Mouse (Mus musculus) mesoderm, embryonic 11.5 days (tissue): ENCODE measurements around the gene Senp5.
"Not testable (repeated sequence)": the region's sequence is repeated elsewhere in the genome, so short reads cannot be mapped to it uniquely, and the experiment has no call there.

Experiments used
- DNase-seq: peaks from one replicate; pipeline ENCODE4 v3.0.0-alpha.2; 2012; ENCODE audit warnings: low read depth, low spot score

Senp5 gene

GRCm38 (mm10) chr16:32002509-32003477 lies at the start of gene Senp5:
Senp5 (minus strand) TSS chr16:32003287.
- peak; percentile 92 for DNase-seq

DNA sequence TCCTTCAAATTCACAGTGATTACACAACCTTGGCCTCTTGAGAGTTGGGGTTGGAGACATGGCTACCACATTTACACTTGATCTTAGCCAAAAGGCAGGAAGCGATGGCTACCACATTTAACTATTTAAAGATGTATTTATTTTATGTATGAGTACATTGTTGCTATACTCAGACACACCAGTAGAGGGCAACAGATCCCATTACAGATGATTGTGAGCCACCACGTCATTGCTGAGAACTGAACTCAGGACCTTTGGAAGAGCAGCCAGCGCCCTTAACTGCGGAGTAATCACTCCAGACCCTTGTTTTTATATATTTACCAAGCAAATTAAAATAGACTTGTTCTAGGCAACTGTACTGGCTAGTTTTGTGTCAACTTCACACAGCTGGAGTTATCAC lies 39.3 kb upstream of the Senp5 start:
- no peak for DNase-seq

- DNase-seq, result no peak
These were observed 16.6 kb upstream of the Senp5 start for GRCm38 (mm10) chr16:32019678-32020077.

DNA sequence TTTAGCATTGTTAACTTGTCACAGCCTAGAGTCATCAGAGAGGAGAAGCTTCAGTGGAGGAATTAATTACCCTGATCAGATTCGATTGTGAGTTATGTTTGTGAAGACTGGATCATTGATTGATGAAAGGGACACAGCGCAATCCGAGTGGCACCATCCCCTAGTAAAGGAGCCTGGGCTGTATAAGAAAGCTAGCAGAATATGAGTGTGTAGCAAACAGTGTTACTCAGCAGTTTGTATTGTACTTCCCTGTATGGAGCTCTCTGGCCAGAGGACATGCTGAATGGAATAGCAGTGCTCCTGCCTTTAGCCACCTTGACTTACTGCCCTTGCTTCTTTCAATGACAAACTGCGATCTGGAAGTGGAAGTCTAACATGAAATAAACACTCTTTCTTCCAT lies 7.2 kb upstream of the Senp5 start:
- no peak for DNase-seq

DNA sequence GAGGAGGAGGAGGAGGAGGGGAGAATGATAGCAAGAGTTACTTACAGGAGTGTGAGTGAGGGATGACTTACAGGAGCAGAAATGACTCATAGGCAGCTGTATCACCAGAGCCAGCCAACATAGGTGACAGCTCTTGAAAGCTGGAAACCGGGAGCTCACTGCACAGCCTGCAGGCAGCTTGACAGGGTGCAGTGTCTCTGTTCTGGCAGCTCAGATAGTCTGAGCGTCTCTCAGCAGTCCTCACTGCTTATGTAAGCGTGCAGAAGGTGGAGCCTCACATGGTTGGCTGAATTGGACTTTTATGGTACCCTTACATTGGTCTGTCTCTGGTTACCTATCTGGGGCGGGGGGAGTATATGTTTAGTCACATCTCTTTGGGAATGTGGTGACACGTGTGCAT lies 6.8 kb upstream of the Senp5 start:
- peak; percentile 10 for DNase-seq

- no peak for DNase-seq
These were observed 5.6 kb upstream of the Senp5 start for GRCm38 (mm10) chr16:32008529-32009293.

DNA sequence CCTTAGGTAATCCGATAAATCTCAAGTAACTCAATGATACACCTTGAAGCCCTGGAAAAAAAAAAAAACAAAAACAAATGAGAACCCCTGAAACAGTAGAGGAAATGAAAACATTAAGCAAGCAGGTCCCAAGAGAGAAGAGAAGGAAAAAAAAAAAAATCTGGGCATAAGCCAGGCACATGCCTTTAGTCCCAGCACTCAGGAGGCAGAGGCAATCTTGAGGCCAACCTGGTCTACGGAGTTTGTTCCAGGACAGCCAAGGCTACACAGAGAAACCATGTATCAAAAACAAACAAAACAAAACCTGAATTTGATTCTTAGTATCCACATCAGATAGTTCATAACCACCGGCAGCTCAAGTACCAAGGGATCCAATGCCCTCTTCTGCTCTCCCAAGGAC lies 1.6 kb upstream of the Senp5 start:
- no peak for DNase-seq

- DNase-seq, result no peak
These were observed 6.7 kb downstream of the Senp5 start for GRCm38 (mm10) chr16:31996371-31996770.

DNA sequence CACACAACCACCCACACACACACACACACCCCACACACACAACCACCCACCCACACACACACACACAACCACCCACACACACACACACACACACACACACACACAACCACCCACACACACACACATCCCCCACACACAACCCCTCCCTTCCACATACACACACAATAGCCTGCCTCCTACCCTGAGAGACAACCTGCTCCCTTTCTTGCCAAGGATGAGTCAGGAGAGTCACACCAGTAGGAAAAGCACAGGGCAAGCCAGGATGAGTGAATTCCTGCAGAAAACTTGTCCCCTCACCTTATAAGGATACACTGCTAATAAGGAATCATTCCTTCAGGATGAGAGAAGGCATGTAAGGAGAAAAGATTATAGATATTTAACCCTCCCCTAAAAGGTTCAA lies 9.1 kb downstream of the Senp5 start:
- DNase-seq, result no peak

GRCm38 (mm10) chr16:31993195-31993594 lies 9.9 kb downstream of the Senp5 start:
- DNase-seq, result no peak

DNA sequence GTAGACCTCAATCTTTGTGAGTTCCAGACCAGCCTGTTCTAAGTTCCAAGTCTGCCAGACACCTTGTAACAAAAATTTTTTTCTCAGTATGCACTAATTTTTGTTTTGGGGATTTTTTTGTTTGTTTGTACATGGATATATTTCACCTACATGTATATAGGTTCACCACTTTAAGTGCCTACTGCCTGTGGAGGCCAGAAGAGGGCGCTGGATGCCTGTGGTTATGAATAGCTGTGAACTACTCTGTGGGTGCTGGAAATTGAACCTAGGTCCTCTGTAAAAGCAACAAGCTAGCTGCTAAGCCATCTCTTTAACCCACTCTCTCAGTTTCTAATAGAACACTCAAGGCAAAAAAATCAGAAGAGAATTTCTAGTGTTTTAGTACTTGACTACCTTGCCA lies 11.0 kb downstream of the Senp5 start:
- DNase-seq, result no peak

DNA sequence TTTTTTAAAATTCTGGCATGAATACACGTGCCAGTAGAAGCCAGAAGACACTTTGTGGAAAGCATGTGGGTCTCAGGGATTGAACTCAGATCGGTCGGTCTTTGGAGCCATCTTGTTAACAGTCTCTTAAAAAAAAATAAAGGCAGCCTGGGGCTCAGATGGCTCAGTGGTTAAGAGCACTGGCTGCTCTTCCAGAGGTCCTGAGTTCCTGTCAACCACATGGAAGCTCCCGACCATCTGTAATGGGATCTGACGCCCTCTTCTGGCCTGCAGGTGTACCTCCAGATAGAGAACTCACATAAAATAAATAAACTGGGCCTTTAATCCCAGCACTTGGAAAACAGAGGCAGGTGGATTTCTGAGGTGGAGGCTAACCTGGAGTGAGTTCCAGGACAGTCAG lies 22.1 kb downstream of the Senp5 start:
- no peak for DNase-seq

- DNase-seq, result no peak
These were observed 23.6 kb downstream of the Senp5 start for GRCm38 (mm10) chr16:31979501-31979900.

GRCm38 (mm10) chr16:31975258-31975657 lies 27.8 kb downstream of the Senp5 start:
- no peak for DNase-seq

DNA sequence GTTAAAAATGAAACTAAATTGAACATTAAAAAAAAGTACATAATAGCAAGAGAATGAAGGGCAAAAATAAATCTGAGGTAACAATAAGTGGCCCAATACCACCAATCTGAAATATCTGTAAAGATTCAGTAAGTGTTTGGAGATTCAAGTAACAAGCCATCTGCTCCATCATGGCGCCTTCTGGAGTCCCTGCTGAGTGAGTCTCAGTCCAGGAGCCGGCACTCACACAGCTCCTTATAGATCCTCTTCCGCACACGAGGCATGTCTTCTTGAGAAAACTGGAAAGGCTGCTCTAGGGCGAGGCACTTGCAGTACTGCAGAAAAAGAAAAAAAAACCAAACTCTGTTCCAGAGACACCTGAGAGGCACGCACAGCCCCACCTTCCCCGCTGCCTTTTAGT lies 39.9 kb downstream of the Senp5 start:
- no peak for DNase-seq

DNA sequence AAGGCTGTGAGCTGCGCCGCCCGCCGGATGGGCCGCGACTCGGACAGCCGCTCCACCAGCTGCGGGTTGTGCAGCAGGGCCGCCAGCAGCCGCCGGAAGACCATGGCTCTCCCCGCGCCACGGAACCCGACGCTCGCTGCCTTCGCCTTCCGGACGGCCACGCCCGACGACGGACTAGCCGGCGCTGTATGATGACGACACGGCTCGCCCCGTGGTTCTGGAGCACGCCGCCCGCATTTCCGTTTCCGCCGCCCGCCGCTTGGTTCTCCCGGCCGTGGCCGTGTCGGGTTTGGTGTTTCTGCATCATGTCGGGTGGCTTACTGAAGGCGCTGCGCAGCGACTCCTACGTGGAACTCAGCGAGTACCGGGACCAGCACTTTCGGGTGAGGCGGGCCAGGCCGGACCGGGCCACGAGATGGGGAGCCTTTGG lies 54.7 kb downstream of the Senp5 start, which contains the start of the genes 0610012G03Rik and Ncbp2:
Gene 0610012G03Rik (minus strand): TSS at position 150 of the 430 bp plus-strand sequence.
Gene Ncbp2 (plus strand): TSS at position 169 of the 430 bp plus-strand sequence.
- peak; percentile 96 for DNase-seq

- DNase-seq, result no peak
These were observed 55.2 kb downstream of the Senp5 start for GRCm38 (mm10) chr16:31947901-31948316.

- no peak for DNase-seq
These were observed 55.8 kb downstream of the Senp5 start for GRCm38 (mm10) chr16:31947333-31947732.

DNA sequence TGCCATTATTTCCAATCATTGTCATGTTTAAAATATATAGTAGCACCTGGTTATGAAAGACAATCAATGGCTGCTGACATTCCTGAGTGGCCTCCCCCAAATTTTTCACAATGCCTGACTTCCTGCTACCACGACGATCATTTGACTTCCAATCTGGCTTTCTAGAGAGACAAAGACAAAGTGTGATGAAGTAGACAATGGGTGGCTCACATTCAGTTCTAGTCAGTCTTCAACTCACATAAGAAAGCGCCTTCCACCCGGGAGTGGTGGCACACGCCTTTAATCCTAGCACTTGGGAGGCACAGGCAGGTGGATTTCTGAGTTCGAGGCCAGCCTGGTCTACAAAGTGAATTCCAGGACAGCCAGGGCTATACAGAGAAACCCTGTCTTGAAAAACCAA lies 57.1 kb downstream of the Senp5 start:
- not testable (repeated sequence) for DNase-seq

DNA sequence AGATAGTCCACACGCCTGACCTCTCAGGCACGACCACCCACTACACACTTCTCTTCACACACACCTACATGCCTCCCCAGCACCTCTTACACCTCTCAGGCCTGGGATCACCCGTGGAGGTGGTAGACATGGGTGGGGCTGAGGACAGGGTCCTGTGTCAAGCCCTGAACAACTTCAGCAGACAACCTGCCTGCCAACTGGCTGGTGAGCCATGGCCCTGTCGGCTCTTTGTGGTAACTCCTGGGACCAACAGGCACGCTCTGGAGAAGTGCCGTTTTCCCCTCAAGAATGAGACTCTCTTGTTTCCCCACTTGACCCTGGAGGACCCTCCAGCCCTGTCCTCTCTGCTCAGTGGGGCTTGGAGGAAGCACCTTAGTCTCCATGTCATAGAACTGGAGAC lies 57.7 kb downstream of the Senp5 start:
- DNase-seq, result no peak

- no peak for DNase-seq
These were observed 58.3 kb downstream of the Senp5 start for GRCm38 (mm10) chr16:31944698-31945255.

DNA sequence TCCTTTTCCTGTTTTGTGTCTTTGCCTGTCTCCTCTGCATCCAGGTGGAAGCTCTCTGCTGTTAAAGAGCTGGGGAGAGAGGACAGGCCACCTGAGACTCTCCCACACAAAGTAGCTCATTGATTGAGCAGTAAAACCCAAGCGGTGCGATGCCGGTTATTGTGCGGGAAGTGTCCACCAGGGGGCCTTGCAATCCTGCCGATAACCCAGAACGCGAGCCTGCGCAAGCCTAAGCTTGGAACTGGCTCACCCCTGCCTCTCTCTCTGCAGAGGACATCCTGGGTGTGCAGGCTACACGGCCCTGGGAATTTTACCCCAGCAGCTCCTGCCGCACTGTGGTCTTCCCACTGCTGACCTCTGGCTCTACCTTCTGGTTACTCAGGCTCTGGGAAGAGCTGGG lies 59.1 kb downstream of the Senp5 start:
- peak; percentile 75 for DNase-seq
